Mouse (Mus musculus) stomach, postnatal 0 days (tissue): ENCODE measurements around the gene Slc16a5.

ENCODE experiments used
- CTCF ChIP-seq: IDR thresholded peaks from 2 replicates; pipeline ENCODE4 v1.5.1; 2016; ENCODE audit warnings: antibody characterized with exemption, low read depth, mild to moderate bottlenecking, moderate library complexity
- EP300 ChIP-seq: optimal IDR thresholded peaks from 2 replicates; pipeline ENCODE3; 2016; ENCODE audit warnings: antibody characterized with exemption

DNA sequence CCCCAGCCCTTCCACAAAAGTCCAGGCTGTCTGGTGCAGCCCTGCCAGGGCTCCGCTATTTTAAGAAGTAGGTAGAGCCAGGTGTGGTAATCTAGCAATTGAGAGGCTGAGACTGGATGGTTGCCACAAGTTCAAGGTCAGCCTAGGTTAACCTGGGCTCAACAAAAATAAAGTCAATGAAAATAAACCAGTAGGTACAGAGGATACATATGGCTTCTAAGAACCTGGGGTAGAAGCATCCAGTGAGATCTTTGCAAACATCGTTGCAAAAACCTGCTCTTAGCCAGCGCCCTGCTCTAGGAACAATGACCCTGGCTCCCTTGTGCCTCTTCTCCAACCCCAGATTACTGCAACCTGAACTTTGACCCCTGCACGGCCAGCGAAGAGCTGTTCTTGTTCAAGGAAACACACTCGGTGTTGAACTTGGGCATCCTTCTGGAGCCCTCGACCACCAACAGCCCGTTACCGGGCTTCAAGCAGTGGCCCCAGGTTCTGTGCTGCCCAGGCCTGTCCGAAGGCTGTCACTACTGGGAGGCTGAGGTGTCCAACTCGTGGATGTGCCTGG is 14.9 kb upstream of the Slc16a5 start:
- TF ChIP-seq EP300 (no peak), CTCF (no peak)
